Mouse (Mus musculus) cerebellum, postnatal 4 days (tissue): ENCODE measurements around the gene Lpar3.

Source experiments
- DNase-seq, 2 experiments: peaks; one replicate each; pipeline ENCODE4 v3.0.0; 2022; ENCODE audit warnings: low spot score in 2 of 2, mixed read lengths in 1 of 2

Gene Lpar3

GRCm38 (mm10) chr3:146307886-146308285, 87.1 kb downstream of the Lpar3 start:
- no peak for DNase-seq

GRCm38 (mm10) chr3:146309586-146309985, 88.8 kb downstream of the Lpar3 start:
- no peak for DNase-seq

GRCm38 (mm10) chr3:146311121-146311538, 90.4 kb downstream of the Lpar3 start:
- no peak for DNase-seq

- peak in 1 of 2 experiments; percentile 10 for DNase-seq
Measured at GRCm38 (mm10) chr3:146315414-146315813, 94.7 kb downstream of the Lpar3 start.

GRCm38 (mm10) chr3:146316293-146316692, 95.5 kb downstream of the Lpar3 start:
- no peak for DNase-seq

- peak in 1 of 2 experiments; percentile 3 for DNase-seq
Measured at GRCm38 (mm10) chr3:146317366-146317765, 96.6 kb downstream of the Lpar3 start.

- DNase-seq, result peak in 1 of 2 experiments; percentile 4
Measured at GRCm38 (mm10) chr3:146317911-146318310, 97.1 kb downstream of the Lpar3 start.

GRCm38 (mm10) chr3:146318520-146318938, 97.8 kb downstream of the Lpar3 start:
- DNase-seq, result no peak

GRCm38 (mm10) chr3:146318987-146319386, 98.2 kb downstream of the Lpar3 start:
- DNase-seq, result no peak

GRCm38 (mm10) chr3:146319503-146319902, 98.7 kb downstream of the Lpar3 start:
- DNase-seq, result no peak

- DNase-seq, result no peak
Measured at GRCm38 (mm10) chr3:146324949-146325348, 104.2 kb downstream of the Lpar3 start.

GRCm38 (mm10) chr3:146326743-146327536, 106.2 kb downstream of the Lpar3 start:
- DNase-seq, result no peak

- peak in 1 of 2 experiments; percentile 59 for DNase-seq
Measured at GRCm38 (mm10) chr3:146327537-146328255, 106.9 kb downstream of the Lpar3 start.

GRCm38 (mm10) chr3:146328749-146329148, 108.0 kb downstream of the Lpar3 start:
- no peak for DNase-seq

- no peak for DNase-seq
Measured at GRCm38 (mm10) chr3:146331819-146332218, 111.1 kb downstream of the Lpar3 start.

- DNase-seq, result no peak
Measured at GRCm38 (mm10) chr3:146333270-146333669, 112.5 kb downstream of the Lpar3 start.

GRCm38 (mm10) chr3:146334070-146334469, 113.3 kb downstream of the Lpar3 start:
- no peak for DNase-seq
